Mouse (Mus musculus) spleen, postnatal 10 days (tissue): ENCODE data around the gene Baiap2l2.

ENCODE experiments used
- DNase-seq, 2 experiments: peaks; one replicate each; pipeline ENCODE4 v3.0.0; 2021 to 2022; ENCODE audit warnings: low spot score in 2 of 2

Baiap2l2 gene

GRCm38 (mm10) chr15:79299563-79300155, 14.3 kb upstream of the Baiap2l2 start:
- no peak for DNase-seq

GRCm38 (mm10) chr15:79298553-79298952, 13.2 kb upstream of the Baiap2l2 start:
- no peak for DNase-seq

- no peak for DNase-seq
Measured at GRCm38 (mm10) chr15:79292779-79293178, 7.4 kb upstream of the Baiap2l2 start.

- DNase-seq, result no peak
Measured at GRCm38 (mm10) chr15:79290340-79290739, 5.0 kb upstream of the Baiap2l2 start.

- DNase-seq, result no peak
Measured at GRCm38 (mm10) chr15:79289441-79289840, 4.1 kb upstream of the Baiap2l2 start.

GRCm38 (mm10) chr15:79288387-79288786, 3.0 kb upstream of the Baiap2l2 start:
- no peak for DNase-seq

GRCm38 (mm10) chr15:79287091-79287490, 1.8 kb upstream of the Baiap2l2 start:
- no peak for DNase-seq

- no peak for DNase-seq
Measured at GRCm38 (mm10) chr15:79286141-79286540, 804 bp upstream of the Baiap2l2 start.

GRCm38 (mm10) chr15:79283371-79283770, 2.0 kb downstream of the Baiap2l2 start:
- DNase-seq, result no peak

GRCm38 (mm10) chr15:79282434-79282833, 2.9 kb downstream of the Baiap2l2 start:
- no peak for DNase-seq

- peak in 1 of 2 experiments; percentile 54 for DNase-seq
Measured at GRCm38 (mm10) chr15:79281389-79281788, 3.9 kb downstream of the Baiap2l2 start.

- no peak for DNase-seq
Measured at GRCm38 (mm10) chr15:79280850-79281249, 4.5 kb downstream of the Baiap2l2 start.

GRCm38 (mm10) chr15:79280209-79280608, 5.1 kb downstream of the Baiap2l2 start:
- peak in 1 of 2 experiments; percentile 55 for DNase-seq

GRCm38 (mm10) chr15:79277728-79278127, 7.6 kb downstream of the Baiap2l2 start:
- no peak for DNase-seq

GRCm38 (mm10) chr15:79273020-79273419, 12.3 kb downstream of the Baiap2l2 start:
- DNase-seq, result no peak

- DNase-seq, result peak in 1 of 2 experiments; percentile 75
Measured at GRCm38 (mm10) chr15:79271124-79271746, 14.1 kb downstream of the Baiap2l2 start.

- DNase-seq, result peak; percentile 35 to 80
Measured at GRCm38 (mm10) chr15:79270317-79271123, 14.8 kb downstream of the Baiap2l2 start.

GRCm38 (mm10) chr15:79268521-79268920, 16.8 kb downstream of the Baiap2l2 start:
- no peak for DNase-seq

GRCm38 (mm10) chr15:79265384-79265783, 20.0 kb downstream of the Baiap2l2 start:
- DNase-seq, result no peak

- no peak for DNase-seq
Measured at GRCm38 (mm10) chr15:79263726-79264125, 21.6 kb downstream of the Baiap2l2 start.

GRCm38 (mm10) chr15:79262786-79263309, 22.5 kb downstream of the Baiap2l2 start:
- DNase-seq, result no peak

GRCm38 (mm10) chr15:79262375-79262774, 23.0 kb downstream of the Baiap2l2 start:
- no peak for DNase-seq
